Mouse (Mus musculus): Measurements from ENCODE around the gene Camk1d.

DNA sequence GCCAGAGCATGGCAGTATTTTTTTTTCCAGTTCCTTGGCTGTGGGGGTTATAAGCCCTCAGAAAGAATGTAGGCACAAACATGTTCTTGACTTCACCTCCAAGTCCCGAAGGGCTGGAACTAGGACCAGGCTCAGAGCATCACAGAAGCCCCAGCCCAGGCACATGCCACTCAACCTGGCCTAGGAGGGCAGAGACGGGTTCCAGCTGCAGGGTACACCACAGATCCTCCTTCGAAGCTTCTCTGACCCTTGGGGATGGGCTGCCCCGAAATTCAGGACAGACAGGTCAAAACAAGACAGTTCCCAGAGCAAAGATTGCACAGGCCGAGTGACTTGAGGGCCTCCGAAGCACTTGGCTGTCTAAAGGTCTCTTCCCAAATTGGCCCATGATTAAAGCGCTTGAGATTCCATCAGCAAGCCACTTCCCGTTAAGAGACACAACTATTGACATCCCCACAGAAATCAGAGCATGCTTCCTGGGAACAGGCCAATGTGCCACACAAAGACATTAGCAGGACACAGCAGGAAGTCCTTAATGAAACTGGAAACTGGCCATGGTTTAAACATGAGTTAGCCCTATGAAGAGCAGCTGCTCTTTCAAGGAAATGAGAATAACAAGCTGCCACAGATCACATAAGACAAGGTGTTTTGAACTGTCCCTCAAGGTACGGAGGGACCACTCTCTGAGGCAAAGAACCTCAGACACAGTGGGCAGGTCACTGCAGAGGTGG is 136.8 kb downstream of the Camk1d start:
- no peak for TF ChIP-seq CTCF (IDR thresholded peaks at IDR 0.05; ENCODE audit: low read depth)
- TF ChIP-seq EP300 (IDR thresholded peaks at IDR 0.05; ENCODE audit: low read depth) = no peak

Data from liver, embryonic 14.5 days (tissue).